Mouse (Mus musculus): ENCODE data around the gene Tma7.

GRCm38 (mm10) chr9:109125481-109125880, 43.1 kb upstream of the Tma7 start:
- TF ChIP-seq POLR2A (IDR thresholded peaks at IDR 0.05; ENCODE audit: low read depth, low read length) (no peak), CTCF (conservative IDR thresholded peaks at IDR 0.05; ENCODE audit: insufficient read depth, insufficient read length, low read depth, low read length) (no peak)
